Mouse (Mus musculus) midbrain, embryonic 16.5 days (tissue): ENCODE data around the gene Pdzrn4. TPM values are rescaled to one million over a fixed set of nuclear protein-coding genes. Genes with fewer than 3 reads are reported as not detected.

Source experiments
- ATAC-seq: fragments of 200-750 bp; cut with Nextera tagmentation; 2 replicates; pipeline ENCODE4 v1.8.0; 2017; ENCODE audit warnings: moderate TSS enrichment
- H3K27ac ChIP-seq: fragments of 300-500 bp; sonication (generic); 2 replicates; pipeline ENCODE4 v1.5.1; 2014; ENCODE audit warnings: mild to moderate bottlenecking, low read length, mixed read lengths
- H3K27me3 ChIP-seq: fragments of 300-500 bp; sonication (generic); 2 replicates; pipeline ENCODE4 v1.6.1; 2014; ENCODE audit warnings: low read depth, low read length, mixed read lengths; ENCODE audit not compliant: control insufficient read depth, insufficient read depth
- H3K36me3 ChIP-seq: fragments of 300-500 bp; sonication (generic); 2 replicates; pipeline ENCODE4 v1.6.1; 2014; ENCODE audit warnings: mild to moderate bottlenecking, low read length, moderate library complexity, mixed read lengths; ENCODE audit not compliant: control insufficient read depth, insufficient read depth
- H3K4me1 ChIP-seq: fragments of 300-500 bp; sonication (generic); 2 replicates; pipeline ENCODE4 v1.6.1; 2014; ENCODE audit warnings: mild to moderate bottlenecking, low read length, mixed read lengths; ENCODE audit not compliant: control insufficient read depth, insufficient read depth
- H3K4me2 ChIP-seq: fragments of 300-500 bp; sonication (generic); 2 replicates; pipeline ENCODE4 v1.6.1; 2014; ENCODE audit warnings: mild to moderate bottlenecking, low read length, mixed read lengths
- H3K4me3 ChIP-seq: fragments of 300-500 bp; sonication (generic); 2 replicates; pipeline ENCODE4 v1.5.1; 2014; ENCODE audit warnings: low read depth, mild to moderate bottlenecking, low read length, moderate library complexity, mixed read lengths
- H3K9ac ChIP-seq: fragments of 300-500 bp; sonication (generic); 2 replicates; pipeline ENCODE4 v1.6.1; 2014; ENCODE audit warnings: low read depth, low read length, mixed read lengths
- H3K9me3 ChIP-seq: fragments of 300-500 bp; sonication (generic); replicated peaks from 2 replicates; pipeline ENCODE4 v1.6.1; 2014; ENCODE audit warnings: mild to moderate bottlenecking, low read length, mixed read lengths; ENCODE audit not compliant: control insufficient read depth, poor library complexity, severe bottlenecking
- WGBS: fragments of 180-500 bp; shearing (Covaris S2); extraction: QIAGEN DNeasy Blood & Tissue Kit; methylation state at CpG from one replicate; pipeline ENCODE4 v1.1.7; 2014; 5-methylcytosine and 5-hydroxymethylcytosine counted together
- polyA plus RNA-seq: library from polyadenylated mRNA; unstranded; fragments of >200 nt; fragmentation: Nextera tagmentation; extraction: Ambion mirVana; gene quantifications from 2 replicates; pipeline ENCODE4 v1.2.1, GENCODE M21; 2015

Gene Pdzrn4
- polyA plus RNA-seq, 1 experiment from 2014 or later = 37.1 TPM

DNA sequence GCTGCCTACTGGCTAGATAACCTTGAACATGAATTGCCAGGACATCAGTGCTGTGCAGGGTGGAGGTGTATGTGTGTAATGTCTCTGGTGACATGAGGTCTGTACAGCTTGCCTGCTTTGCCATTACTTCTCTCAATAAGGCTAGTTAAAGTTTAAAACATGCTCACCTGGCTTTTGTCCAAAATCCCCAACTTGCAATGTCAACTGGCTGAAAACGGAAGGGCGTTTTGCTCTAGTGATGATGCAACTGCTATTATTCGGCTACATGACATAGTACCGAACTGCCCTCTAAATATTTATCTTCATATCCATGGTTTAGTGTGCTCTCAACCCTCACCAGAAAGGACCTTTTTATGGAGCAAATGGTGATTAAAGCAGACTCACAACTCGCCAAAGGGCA is 161.9 kb downstream of the Pdzrn4 start:
- no peak for ATAC-seq
- H3K4me3 ChIP-seq = no peak overlapping the region
- H3K9me3 ChIP-seq = no peaks in the 10 kb centered on the region
- no peak overlapping the region for H3K27ac ChIP-seq
- no peaks in the 10 kb centered on the region for H3K36me3 ChIP-seq
- 94% methylated on average over 5 of the region's 5 CpGs for WGBS
- no peaks in the 10 kb centered on the region for H3K4me1 ChIP-seq
- H3K4me2 ChIP-seq = no peak overlapping the region
- H3K27me3 ChIP-seq = no peaks in the 10 kb centered on the region
- no peak overlapping the region for H3K9ac ChIP-seq

DNA sequence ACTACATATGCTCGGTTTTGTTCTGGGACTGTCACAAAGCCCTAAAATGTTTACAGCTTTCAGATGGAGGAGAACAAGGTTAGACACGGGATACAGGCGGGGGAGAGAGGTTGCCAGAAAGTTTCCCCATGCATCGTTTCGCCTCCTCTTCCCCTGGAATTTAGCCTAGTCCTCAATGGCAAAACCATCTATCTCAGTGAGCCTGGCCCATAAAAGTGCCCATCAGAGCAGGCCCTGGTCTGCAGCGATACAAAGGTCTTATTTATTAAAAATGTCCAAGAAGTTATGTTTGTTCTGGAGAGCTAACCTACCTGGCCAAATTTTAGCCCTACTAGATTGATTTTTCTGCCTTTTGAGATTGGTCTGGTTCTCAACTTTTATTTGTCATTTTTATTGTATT is 165.5 kb downstream of the Pdzrn4 start:
- H3K27me3 ChIP-seq = no peaks in the 10 kb centered on the region
- WGBS = 93% methylated on average over 6 of the region's 6 CpGs
- H3K36me3 ChIP-seq = no peaks in the 10 kb centered on the region
- no peak overlapping the region for H3K9ac ChIP-seq
- H3K4me1 ChIP-seq = no peaks in the 10 kb centered on the region
- no peak overlapping the region for H3K4me2 ChIP-seq
- no peak overlapping the region for H3K4me3 ChIP-seq
- no peak overlapping the region for H3K27ac ChIP-seq
- H3K9me3 ChIP-seq = no peaks in the 10 kb centered on the region
- ATAC-seq = no peak

DNA sequence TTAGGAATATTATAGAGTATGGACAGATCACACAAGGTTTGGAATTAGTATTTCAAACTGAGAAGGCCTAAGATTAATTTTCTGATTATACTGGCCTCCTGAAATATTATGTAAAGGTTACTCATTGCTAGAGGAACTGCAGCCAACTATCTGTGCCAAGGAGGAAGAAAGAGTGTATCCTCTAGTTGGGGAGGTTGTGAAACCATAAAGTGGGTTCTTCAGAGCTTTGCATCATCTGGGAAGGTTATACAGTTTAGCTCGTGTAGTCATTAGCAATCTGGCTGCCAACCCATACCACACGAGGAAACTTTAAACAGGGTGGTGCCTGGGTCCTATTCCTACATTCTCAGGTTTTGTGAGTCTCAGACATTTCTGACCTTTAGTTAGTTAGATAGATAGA is 166.9 kb downstream of the Pdzrn4 start:
- H3K36me3 ChIP-seq = no peaks in the 10 kb centered on the region
- WGBS = 75% methylated on average over 2 of the region's 2 CpGs
- no peak overlapping the region for H3K4me2 ChIP-seq
- no peak for ATAC-seq
- H3K27me3 ChIP-seq = no peaks in the 10 kb centered on the region
- no peak overlapping the region for H3K4me3 ChIP-seq
- no peak overlapping the region for H3K9ac ChIP-seq
- no peak overlapping the region for H3K27ac ChIP-seq
- H3K9me3 ChIP-seq = no peaks in the 10 kb centered on the region
- no peaks in the 10 kb centered on the region for H3K4me1 ChIP-seq

DNA sequence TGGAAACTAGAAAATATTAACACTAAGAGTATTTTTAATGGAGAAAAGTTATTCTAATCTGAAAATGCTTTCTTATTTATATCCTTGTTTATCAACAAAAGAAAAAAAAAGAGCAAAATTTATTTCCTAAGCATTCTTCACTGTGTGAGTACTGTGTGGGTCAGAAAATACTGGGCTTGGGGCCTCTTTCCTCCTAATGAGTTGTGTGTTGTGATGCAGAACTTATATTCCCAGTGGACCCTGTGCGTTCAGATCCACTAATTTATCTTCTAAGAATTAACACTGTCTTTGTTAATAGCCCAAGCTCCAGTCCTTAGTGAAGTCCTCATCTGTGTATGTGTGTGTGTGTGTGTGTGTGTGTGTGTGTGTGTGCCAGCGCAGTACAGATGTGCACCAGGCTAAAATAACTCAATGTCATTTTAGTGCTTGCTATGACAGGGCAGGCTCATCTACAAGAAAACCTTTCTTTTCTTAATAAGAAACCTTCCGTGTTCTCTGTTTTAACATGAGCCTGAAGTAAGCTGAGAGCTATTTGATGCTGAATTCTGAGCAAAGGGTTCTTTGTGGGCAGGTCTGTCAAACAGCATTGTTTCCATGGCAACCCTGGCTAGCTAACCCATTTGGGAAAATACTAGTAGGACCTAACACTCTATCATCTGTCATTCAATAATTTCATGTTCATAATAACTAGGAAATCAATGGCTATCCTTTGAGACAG is 174.0 kb downstream of the Pdzrn4 start:
- Histone ChIP-seq H3K36me3 (no peaks in the 10 kb centered on the region), H3K27ac (peak overlapping the region; percentile 70), H3K4me2 (peak overlapping the region; percentile 9; the same call in 1 of the 2 replicates), H3K4me1 (peaks cover 10% of the 10 kb centered on the region), H3K9ac (peak overlapping the region; percentile 20; the same call in 1 of the 2 replicates), H3K9me3 (no peaks in the 10 kb centered on the region), H3K4me3 (no peak overlapping the region), H3K27me3 (no peaks in the 10 kb centered on the region)
- peak; percentile 90 for ATAC-seq
- 35% methylated on average over 3 of the region's 3 CpGs for WGBS

DNA sequence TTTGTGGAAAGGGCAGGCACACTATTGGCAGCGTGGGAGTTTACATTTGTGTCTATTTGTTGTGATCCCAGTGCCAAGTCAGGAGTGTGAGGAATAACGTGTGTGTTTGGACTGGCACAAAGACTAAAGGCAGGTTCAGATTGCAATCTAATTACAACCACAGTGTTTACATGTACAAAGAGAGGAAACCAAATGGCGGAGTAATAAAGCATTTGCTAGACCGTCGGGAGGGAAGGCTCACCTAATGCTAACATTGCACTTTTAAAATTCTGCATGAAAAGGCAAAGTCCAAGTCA is 174.5 kb downstream of the Pdzrn4 start:
- Histone ChIP-seq H3K27ac (peak overlapping the region; percentile 70), H3K4me2 (no peak overlapping the region), H3K4me1 (peaks cover 10% of the 10 kb centered on the region), H3K9me3 (no peaks in the 10 kb centered on the region), H3K4me3 (no peak overlapping the region), H3K27me3 (no peaks in the 10 kb centered on the region), H3K36me3 (no peaks in the 10 kb centered on the region), H3K9ac (no peak overlapping the region; the same call in 1 of the 2 replicates)
- ATAC-seq = 0 out of 2 replicates have a peak, but pooled peaks have one; percentile 21
- WGBS = 43% methylated on average over 5 of the region's 5 CpGs

DNA sequence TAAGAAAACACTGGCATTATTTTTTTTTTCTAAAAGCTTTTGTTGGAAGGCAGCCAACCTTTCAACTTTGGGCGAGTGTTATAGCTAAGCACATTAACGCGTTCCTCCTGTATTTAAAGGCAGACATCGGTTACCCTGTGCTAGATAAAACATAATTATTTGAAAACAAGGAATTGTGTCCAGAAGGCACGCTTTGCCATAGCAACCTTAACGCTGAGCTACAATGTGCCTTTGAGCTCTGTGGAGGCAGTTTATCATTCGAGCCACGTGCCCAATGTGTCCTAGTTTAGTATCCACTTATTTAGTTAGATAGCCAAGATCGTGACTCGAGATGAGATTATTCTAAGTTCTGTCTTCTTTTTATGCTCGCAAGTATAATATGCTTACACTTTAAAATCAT is 180.8 kb downstream of the Pdzrn4 start:
- ATAC-seq = peak; percentile 51; the same call in 1 of the 2 replicates
- no peak overlapping the region for H3K27ac ChIP-seq
- H3K9ac ChIP-seq = no peak overlapping the region
- H3K4me2 ChIP-seq = peak overlapping the region; percentile 25
- no peak overlapping the region for H3K4me3 ChIP-seq
- 17% methylated on average over 11 of the region's 11 CpGs for WGBS
- H3K9me3 ChIP-seq = no peaks in the 10 kb centered on the region
- H3K27me3 ChIP-seq = no peaks in the 10 kb centered on the region
- H3K4me1 ChIP-seq = peaks cover 18% of the 10 kb centered on the region
- no peaks in the 10 kb centered on the region for H3K36me3 ChIP-seq

DNA sequence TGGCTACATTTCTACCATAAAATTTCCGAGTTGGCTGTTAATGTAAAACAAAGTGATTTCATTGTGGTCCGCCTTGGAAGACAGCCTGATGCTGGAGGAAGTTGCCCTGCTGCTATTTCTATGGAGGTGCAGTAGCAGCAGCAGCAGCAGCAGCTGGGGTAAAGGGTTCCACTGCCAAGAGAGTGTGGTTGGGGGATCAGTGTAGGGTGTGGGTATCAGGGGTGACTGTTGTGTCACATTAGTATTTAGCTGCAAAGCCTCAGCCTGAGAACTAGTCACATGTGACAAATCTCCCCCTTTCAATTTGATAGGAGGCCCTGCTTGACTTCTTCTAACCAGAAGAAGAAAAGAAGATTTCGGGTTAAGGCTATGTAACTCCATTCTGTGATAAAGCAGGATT is 183.5 kb downstream of the Pdzrn4 start:
- H3K9ac ChIP-seq = no peak overlapping the region
- H3K27me3 ChIP-seq = no peaks in the 10 kb centered on the region
- peaks cover 18% of the 10 kb centered on the region for H3K4me1 ChIP-seq
- H3K36me3 ChIP-seq = no peaks in the 10 kb centered on the region
- ATAC-seq = no peak
- H3K4me2 ChIP-seq = no peak overlapping the region
- no peak overlapping the region for H3K4me3 ChIP-seq
- no peak overlapping the region for H3K27ac ChIP-seq
- H3K9me3 ChIP-seq = no peaks in the 10 kb centered on the region
- 30% methylated on average over 3 of the region's 3 CpGs for WGBS

DNA sequence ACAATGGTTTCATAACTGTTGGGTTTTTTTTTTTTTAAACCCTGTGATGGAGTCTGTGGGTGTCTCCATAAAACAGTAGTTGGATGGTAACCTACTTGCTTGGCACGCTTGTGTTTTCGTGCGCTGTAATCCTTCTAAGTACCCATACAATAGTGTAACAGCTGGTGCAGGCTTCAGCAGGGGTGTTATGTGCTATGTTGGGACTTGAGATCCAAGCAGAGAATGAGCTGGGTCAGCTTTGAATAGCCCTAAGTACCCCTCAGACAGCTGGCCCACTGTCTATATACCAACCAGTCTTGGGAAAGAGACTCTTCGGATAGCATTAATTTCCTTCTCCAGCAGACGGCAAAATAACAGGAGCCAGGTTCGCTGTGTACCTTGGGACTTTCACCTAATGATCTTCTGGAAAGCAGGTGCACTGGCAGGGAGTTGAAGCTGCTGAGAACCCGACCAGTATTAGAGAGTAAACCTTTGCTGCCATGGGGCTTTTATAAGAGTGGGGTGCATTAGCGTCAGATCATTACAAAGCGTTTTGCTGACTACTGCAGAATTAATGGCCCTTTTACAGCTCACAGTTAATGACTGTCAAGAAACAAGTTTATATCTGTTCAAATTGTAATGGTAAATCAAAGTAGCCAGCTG is 184.2 kb downstream of the Pdzrn4 start:
- Histone ChIP-seq H3K27me3 (no peaks in the 10 kb centered on the region), H3K9ac (no peak overlapping the region), H3K4me1 (peaks cover 18% of the 10 kb centered on the region), H3K4me2 (peak overlapping the region; percentile 21; the same call in 1 of the 2 replicates), H3K27ac (0 out of 2 replicates have a peak overlapping the region, but pooled peaks have one; percentile 11), H3K9me3 (no peaks in the 10 kb centered on the region), H3K4me3 (no peak overlapping the region), H3K36me3 (no peaks in the 10 kb centered on the region)
- 20% methylated on average over 9 of the region's 9 CpGs for WGBS
- ATAC-seq = no peak

DNA sequence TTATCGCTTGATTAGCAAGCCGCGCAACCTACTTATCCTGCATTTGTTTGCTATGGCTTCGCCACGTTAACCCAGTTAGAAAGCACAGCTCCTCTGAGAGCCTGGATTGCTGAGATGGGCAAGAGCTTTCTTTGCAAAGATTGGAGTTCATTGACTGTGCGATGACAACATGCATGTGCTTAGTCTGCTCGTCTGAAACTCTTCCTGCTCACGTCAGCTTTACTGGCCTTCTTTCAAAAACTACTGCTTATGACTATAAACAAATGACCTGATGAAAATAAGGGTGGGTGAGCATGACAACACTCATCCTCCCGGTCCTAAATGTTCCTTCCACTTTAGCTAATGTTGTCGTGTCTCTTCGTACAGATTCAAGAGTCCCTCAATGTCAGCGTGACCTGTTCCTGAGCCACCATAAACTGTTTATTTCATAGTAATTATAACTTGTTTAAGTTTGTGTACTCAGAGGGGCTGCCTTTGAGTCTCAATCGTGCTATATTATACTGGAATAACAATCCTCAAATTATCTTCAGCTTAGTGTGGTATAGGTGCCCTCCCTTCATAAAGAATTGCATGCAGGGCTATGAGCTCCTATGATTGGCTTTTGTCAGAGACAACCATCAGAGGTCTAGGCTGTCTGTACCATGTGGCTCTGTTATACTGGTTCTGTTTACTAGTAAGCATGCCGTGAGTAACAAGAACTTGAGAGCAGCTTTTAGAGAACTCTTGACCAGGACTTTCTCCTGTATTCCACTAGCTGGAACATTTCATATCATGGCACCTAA is 187.9 kb downstream of the Pdzrn4 start:
- H3K27me3 ChIP-seq = no peaks in the 10 kb centered on the region
- no peaks in the 10 kb centered on the region for H3K9me3 ChIP-seq
- no peak for ATAC-seq
- no peak overlapping the region for H3K9ac ChIP-seq
- no peaks in the 10 kb centered on the region for H3K36me3 ChIP-seq
- H3K4me2 ChIP-seq = no peak overlapping the region
- no peak overlapping the region for H3K4me3 ChIP-seq
- whole genome bisulfite sequencing = 85% methylated on average over 14 of the region's 14 CpGs
- H3K27ac ChIP-seq = no peak overlapping the region
- H3K4me1 ChIP-seq = peaks cover 9% of the 10 kb centered on the region; the same call in 1 of the 2 replicates
